Mouse (Mus musculus) small intestine, adult 2 months (tissue): Measurements from ENCODE around the gene Lin52.

Experiments used
- CTCF ChIP-seq: fragments of 200-500 bp; IDR thresholded peaks from 2 replicates; pipeline ENCODE4 v1.5.1; 2012; ENCODE audit warnings: low read depth, mild to moderate bottlenecking, control low read depth, inconsistent platforms, low read length, moderate library complexity, mixed read lengths; ENCODE audit not compliant: insufficient replicate concordance, insufficient read length; ENCODE audit errors: extremely low read depth
- POLR2A ChIP-seq: fragments of 200-500 bp; IDR thresholded peaks from 2 replicates; pipeline ENCODE4 v1.6.1; 2012; ENCODE audit warnings: low read depth, mild to moderate bottlenecking, control low read depth, inconsistent platforms, low read length, moderate library complexity

DNA sequence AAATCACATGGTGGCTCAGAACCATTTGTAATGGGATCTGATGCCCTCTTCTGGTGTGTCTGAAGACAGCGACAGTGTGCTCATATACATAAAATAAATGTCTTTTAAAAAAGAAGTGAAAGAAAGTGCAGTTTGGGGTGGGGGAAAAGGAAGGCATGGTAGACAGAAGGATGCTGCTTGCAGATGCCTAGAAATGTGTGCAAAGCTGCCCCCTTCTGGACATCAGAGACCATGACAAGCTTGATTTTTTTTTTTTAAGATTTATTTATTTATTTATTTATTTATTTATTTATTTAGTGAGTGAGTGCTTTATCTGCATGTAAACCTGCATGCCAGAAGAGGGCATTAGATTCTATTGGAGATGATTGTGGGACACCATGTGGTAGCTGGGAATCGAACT lies 130.1 kb downstream of the Lin52 start:
- no peak for TF ChIP-seq CTCF
- TF ChIP-seq POLR2A, result no peak
